Mouse (Mus musculus): ENCODE data around the gene Bbc3. TPM values are rescaled to one million over a fixed set of nuclear protein-coding genes. Genes with fewer than 3 reads are reported as not detected.

Gene Bbc3
- polyA plus RNA-seq, 1 experiment from 2014 or later: 5.9 TPM

GRCm38 (mm10) chr7:16274922-16275890, 33.0 kb upstream of the Bbc3 start:
- H3K9me3 ChIP-seq (replicated peaks): no peaks in the 10 kb centered on the region
- H3K4me1 ChIP-seq: peaks cover 58% of the 10 kb centered on the region
- H3K36me3 ChIP-seq: peaks cover 58% of the 10 kb centered on the region
- H3K4me2 ChIP-seq: peak overlapping the region; percentile 99
- ATAC-seq: 0 out of 2 replicates have a peak, but pooled peaks have one; percentile 7
- no peaks in the 10 kb centered on the region for H3K27me3 ChIP-seq (replicated peaks)
- peak overlapping the region; percentile 82 for H3K4me3 ChIP-seq
- WGBS (ENCODE audit: insufficient replicate concordance): 54% methylated on average over 10 of the region's 10 CpGs
- peak overlapping the region; percentile 88 for H3K9ac ChIP-seq
- H3K27ac ChIP-seq: peak overlapping the region; percentile 98

- peaks cover 86% of the 10 kb centered on the region for H3K36me3 ChIP-seq
- H3K27ac ChIP-seq: no peak overlapping the region
- no peaks in the 10 kb centered on the region for H3K9me3 ChIP-seq (replicated peaks)
- WGBS (ENCODE audit: insufficient replicate concordance): 87% methylated on average over 11 of the region's 11 CpGs
- no peak for ATAC-seq
- H3K4me2 ChIP-seq: no peak overlapping the region
- no peak overlapping the region for H3K9ac ChIP-seq
- H3K4me3 ChIP-seq: no peak overlapping the region
- peaks cover 41% of the 10 kb centered on the region for H3K4me1 ChIP-seq
- no peaks in the 10 kb centered on the region for H3K27me3 ChIP-seq (replicated peaks)
Observed at GRCm38 (mm10) chr7:16280721-16281120, 27.5 kb upstream of the Bbc3 start.

- peaks cover 70% of the 10 kb centered on the region for H3K36me3 ChIP-seq
- 83% methylated on average over 13 of the region's 13 CpGs for WGBS (ENCODE audit: insufficient replicate concordance)
Observed at GRCm38 (mm10) chr7:16282334-16282733, 25.9 kb upstream of the Bbc3 start.

GRCm38 (mm10) chr7:16284001-16284400, 24.2 kb upstream of the Bbc3 start:
- H3K4me3 ChIP-seq: no peak overlapping the region
- H3K4me2 ChIP-seq: no peak overlapping the region
- no peak overlapping the region for H3K9ac ChIP-seq
- H3K36me3 ChIP-seq: peaks cover 53% of the 10 kb centered on the region
- H3K27ac ChIP-seq: 0 out of 2 replicates have a peak overlapping the region, but pooled peaks have one; percentile 96
- H3K9me3 ChIP-seq (replicated peaks): no peaks in the 10 kb centered on the region
- H3K27me3 ChIP-seq (replicated peaks): no peaks in the 10 kb centered on the region
- no peak for ATAC-seq
- peaks cover 35% of the 10 kb centered on the region for H3K4me1 ChIP-seq
- 85% methylated on average over 8 of the region's 8 CpGs for WGBS (ENCODE audit: insufficient replicate concordance)

More at GRCm38 (mm10) chr7:16282334-16282733, 25.9 kb upstream of the Bbc3 start:
- no peak overlapping the region for H3K9ac ChIP-seq
- H3K27me3 ChIP-seq (replicated peaks): no peaks in the 10 kb centered on the region
- no peak overlapping the region for H3K4me3 ChIP-seq
- H3K4me2 ChIP-seq: no peak overlapping the region
- no peaks in the 10 kb centered on the region for H3K9me3 ChIP-seq (replicated peaks)
- H3K4me1 ChIP-seq: peaks cover 30% of the 10 kb centered on the region
- no peak overlapping the region for H3K27ac ChIP-seq
- no peak for ATAC-seq

GRCm38 (mm10) chr7:16284904-16285303, 23.3 kb upstream of the Bbc3 start:
- peaks cover 46% of the 10 kb centered on the region for H3K36me3 ChIP-seq
- H3K4me3 ChIP-seq: peak overlapping the region; percentile 79
- 70% methylated on average over 9 of the region's 9 CpGs for WGBS (ENCODE audit: insufficient replicate concordance)
- peak overlapping the region; percentile 90 for H3K4me2 ChIP-seq
- no peaks in the 10 kb centered on the region for H3K27me3 ChIP-seq (replicated peaks)
- no peaks in the 10 kb centered on the region for H3K9me3 ChIP-seq (replicated peaks)
- peak overlapping the region; percentile 96 for H3K27ac ChIP-seq
- ATAC-seq: no peak
- H3K4me1 ChIP-seq: peaks cover 35% of the 10 kb centered on the region
- no peak overlapping the region for H3K9ac ChIP-seq

- Histone ChIP-seq H3K4me1 (peaks cover 35% of the 10 kb centered on the region), H3K27ac (peak overlapping the region; percentile 96), H3K27me3 (replicated peaks) (no peaks in the 10 kb centered on the region), H3K4me3 (peak overlapping the region; percentile 79), H3K4me2 (peak overlapping the region; percentile 90), H3K36me3 (peaks cover 39% of the 10 kb centered on the region), H3K9me3 (replicated peaks) (no peaks in the 10 kb centered on the region), H3K9ac (peak overlapping the region; percentile 48)
- WGBS (ENCODE audit: insufficient replicate concordance): 3% methylated on average over 14 of the region's 14 CpGs
- peak; percentile 46 for ATAC-seq
Observed at GRCm38 (mm10) chr7:16285450-16286025, 22.7 kb upstream of the Bbc3 start.

- Histone ChIP-seq H3K9ac (peak within 1 kb of the TSS; percentile 81), H3K27me3 (replicated peaks) (no peaks in the 10 kb centered on the region), H3K4me1 (peaks cover 35% of the 10 kb centered on the region), H3K36me3 (peaks cover 32% of the 10 kb centered on the region), H3K4me3 (peak within 1 kb of the TSS; percentile 79), H3K4me2 (peak within 1 kb of the TSS; percentile 90), H3K27ac (peak within 1 kb of the TSS; percentile 96), H3K9me3 (replicated peaks) (no peaks in the 10 kb centered on the region)
- peak; percentile 84 for ATAC-seq
- under 1% methylated on average over 68 of the region's 70 CpGs for WGBS (ENCODE audit: insufficient replicate concordance)
Observed at GRCm38 (mm10) chr7:16286026-16286961, 21.9 kb upstream of the Bbc3 start, which contains the start of gene Ccdc9. Gene Ccdc9 (minus strand): TSS chr7:16286795.

GRCm38 (mm10) chr7:16287016-16287415, 21.2 kb upstream of the Bbc3 start:
- Histone ChIP-seq H3K9ac (peak overlapping the region; percentile 81), H3K9me3 (replicated peaks) (no peaks in the 10 kb centered on the region), H3K27ac (peak overlapping the region; percentile 96), H3K36me3 (peaks cover 25% of the 10 kb centered on the region), H3K4me3 (peak overlapping the region; percentile 79), H3K4me2 (peak overlapping the region; percentile 90), H3K27me3 (replicated peaks) (no peaks in the 10 kb centered on the region), H3K4me1 (peaks cover 35% of the 10 kb centered on the region)
- no peak for ATAC-seq
- WGBS (ENCODE audit: insufficient replicate concordance): 63% methylated on average over 2 of the region's 2 CpGs

- H3K4me1 ChIP-seq: peaks cover 35% of the 10 kb centered on the region
- no peak overlapping the region for H3K4me2 ChIP-seq
- peaks cover 17% of the 10 kb centered on the region for H3K36me3 ChIP-seq
- no peaks in the 10 kb centered on the region for H3K27me3 ChIP-seq (replicated peaks)
- H3K4me3 ChIP-seq: no peak overlapping the region
- ATAC-seq: no peak
- no peak overlapping the region for H3K9ac ChIP-seq
- H3K9me3 ChIP-seq (replicated peaks): no peaks in the 10 kb centered on the region
- H3K27ac ChIP-seq: no peak overlapping the region
- 39% methylated on average over 1 of the region's 1 CpGs for WGBS (ENCODE audit: insufficient replicate concordance)
Observed at GRCm38 (mm10) chr7:16287791-16288190, 20.4 kb upstream of the Bbc3 start.

- H3K27me3 ChIP-seq (replicated peaks): peaks cover 18% of the 10 kb centered on the region
- peak overlapping the region; percentile 72 for H3K9ac ChIP-seq
- ATAC-seq: peak; percentile 45
- peak overlapping the region; percentile 85 for H3K4me2 ChIP-seq
- H3K4me1 ChIP-seq: peaks cover 42% of the 10 kb centered on the region
- no peaks in the 10 kb centered on the region for H3K9me3 ChIP-seq (replicated peaks)
- H3K4me3 ChIP-seq: peak overlapping the region; percentile 57
- 14% methylated on average over 4 of the region's 4 CpGs for WGBS (ENCODE audit: insufficient replicate concordance)
- peak overlapping the region; percentile 98 for H3K27ac ChIP-seq
- H3K36me3 ChIP-seq: no peaks in the 10 kb centered on the region
Observed at GRCm38 (mm10) chr7:16294346-16294745, 13.8 kb upstream of the Bbc3 start.

GRCm38 (mm10) chr7:16294837-16295236, 13.4 kb upstream of the Bbc3 start:
- Histone ChIP-seq H3K9ac (peak overlapping the region; percentile 72), H3K36me3 (no peaks in the 10 kb centered on the region), H3K4me2 (peak overlapping the region; percentile 85), H3K27me3 (replicated peaks) (peaks cover 23% of the 10 kb centered on the region), H3K9me3 (replicated peaks) (no peaks in the 10 kb centered on the region), H3K27ac (peak overlapping the region; percentile 98), H3K4me1 (peaks cover 47% of the 10 kb centered on the region), H3K4me3 (peak overlapping the region; percentile 57)
- WGBS (ENCODE audit: insufficient replicate concordance): under 1% methylated on average over 23 of the region's 23 CpGs
- peak; percentile 85 for ATAC-seq

All from liver, embryonic 12.5 days (tissue).